Comparison of ENCODE assay signal across 12 mouse cellular contexts in the genomic region with DNA sequence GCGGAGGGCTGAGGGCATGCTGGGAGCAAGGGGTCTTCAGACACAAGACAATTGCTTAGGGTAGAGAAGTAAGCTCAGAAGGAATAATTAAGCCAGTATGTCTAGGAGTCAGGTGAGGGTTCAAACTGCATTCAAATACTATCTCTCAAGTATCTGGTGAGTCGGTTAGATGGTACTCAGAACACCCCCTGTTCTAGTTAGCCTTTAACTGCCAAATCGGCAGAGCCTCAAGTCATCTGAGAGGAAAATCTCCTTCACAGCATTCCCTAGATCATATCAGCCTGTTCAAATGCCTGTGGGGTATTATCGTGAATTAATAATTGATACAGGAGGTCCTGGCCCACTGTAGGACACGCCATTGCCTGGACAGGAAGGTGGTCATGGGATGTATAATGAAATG.
"Had no signal": no experiment of that assay in that cellular context is flagged by ENCODE, and none has a peak within 500 bp of the region (broad histone marks: within the 10 kb centered on the region; RNA-seq: fewer than 3 reads in every experiment).

No protein-coding gene starts in this region.

- ATAC-seq: intestine, postnatal 0 days had no signal

- DNase-seq: kidney, postnatal 10 days; layer of hippocampus, postnatal 36 days; liver, embryonic 13.5 days; lung, adult 2 months; lung, postnatal 14 days; lung, postnatal 4 days; midbrain, embryonic 14.5 days; thymus, adult 18-20 months; thymus, postnatal 36 days had no signal

- H3K36me3 ChIP-seq: liver, embryonic 13.5 days had no signal

- H3K4me3 ChIP-seq: left cerebral cortex, adult 2 months; liver, embryonic 13.5 days had no signal

- H3K9me3 ChIP-seq: liver, embryonic 13.5 days had no signal

- H3K27me3 ChIP-seq: liver, embryonic 13.5 days had no signal

- H3K4me2 ChIP-seq: liver, embryonic 13.5 days; midbrain, embryonic 11.5 days had no signal

- H3K9ac ChIP-seq: liver, embryonic 13.5 days had no signal

- H3K27ac ChIP-seq: left cerebral cortex, adult 2 months; liver, embryonic 13.5 days had no signal
